Mouse (Mus musculus) spleen, adult 2 months (tissue): ENCODE measurements around the gene Ankrd33. TPM values are rescaled to one million over a fixed set of nuclear protein-coding genes. Genes with fewer than 3 reads are reported as not detected.

Experiments
- DNase-seq, 2 experiments: peaks; one replicate each; pipeline versions ENCODE4 v3.0.0 to v3.0.0-alpha.2; 2012 to 2021; ENCODE audit warnings: low spot score in 2 of 2, low read depth in 1 of 2
- H3K27ac ChIP-seq: fragments of 200-500 bp; 2 replicates; pipeline ENCODE4 v1.5.1; 2012; ENCODE audit warnings: low read length, inconsistent platforms; ENCODE audit not compliant: insufficient read depth
- H3K27me3 ChIP-seq: fragments of 200-500 bp; 2 replicates; pipeline ENCODE4 v1.6.1; 2012; ENCODE audit warnings: mild to moderate bottlenecking, moderate library complexity, low read length, inconsistent platforms; ENCODE audit not compliant: control insufficient read depth, insufficient read depth
- H3K36me3 ChIP-seq: fragments of 200-500 bp; 2 replicates; pipeline ENCODE4 v1.6.1; 2012; ENCODE audit warnings: mild to moderate bottlenecking, low read length, inconsistent platforms; ENCODE audit not compliant: control insufficient read depth, insufficient read depth
- H3K4me1 ChIP-seq: fragments of 200-500 bp; 2 replicates; pipeline ENCODE4 v1.6.1; 2011; ENCODE audit warnings: inconsistent platforms; ENCODE audit not compliant: control insufficient read depth, insufficient read depth, insufficient read length
- H3K4me3 ChIP-seq: fragments of 200-500 bp; 2 replicates; pipeline ENCODE4 v1.5.1; 2011; ENCODE audit warnings: mild to moderate bottlenecking, inconsistent platforms; ENCODE audit not compliant: insufficient read depth, insufficient read length; ENCODE audit errors: extremely low read depth
- CTCF ChIP-seq: fragments of 200-500 bp; IDR thresholded peaks from 2 replicates; pipeline ENCODE4 v1.5.1; 2011; ENCODE audit warnings: mild to moderate bottlenecking, inconsistent platforms; ENCODE audit not compliant: insufficient read depth, insufficient read length, insufficient replicate concordance; ENCODE audit errors: extremely low read depth
- POLR2A ChIP-seq: fragments of 200-500 bp; IDR thresholded peaks from 2 replicates; pipeline ENCODE4 v1.6.1; 2011; ENCODE audit warnings: low read depth, low read length, inconsistent platforms
- WGBS: fragments of 180-500 bp; shearing (Covaris S2); methylation state at CpG from one replicate; pipeline ENCODE4 v1.1.7; 2018; 5-methylcytosine and 5-hydroxymethylcytosine counted together
- polyA plus RNA-seq: library from polyadenylated mRNA; depleted of rRNA; stranded (reverse); fragments of >200 nt; gene quantifications from 2 replicates; pipeline ENCODE4 v1.2.3, GENCODE M21; 2012

Gene Ankrd33
- polyA plus RNA-seq, 1 experiment, result not detected

DNA sequence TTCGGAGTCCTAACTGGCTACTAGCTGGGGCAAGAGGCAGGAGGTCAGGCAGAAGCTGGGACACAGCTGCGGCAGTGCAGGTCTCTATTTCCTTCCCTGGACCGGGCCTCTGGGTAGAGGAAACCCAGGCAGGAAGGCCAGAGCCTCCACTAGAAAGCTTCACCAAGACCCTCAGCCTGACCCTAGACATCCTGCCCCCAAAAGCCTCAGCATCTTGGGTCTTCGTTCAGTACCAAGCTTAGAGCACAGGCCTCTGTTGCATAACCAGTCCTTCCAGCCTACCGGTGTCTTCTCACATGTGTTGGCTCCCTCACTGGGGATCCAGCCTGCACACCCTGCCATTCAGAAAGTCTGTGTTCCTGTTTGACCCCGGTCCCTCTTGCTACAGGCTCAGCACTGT lies 17.2 kb downstream of the Ankrd33 start:
- no peaks in the 10 kb centered on the region for H3K36me3 ChIP-seq
- peaks cover 11% of the 10 kb centered on the region; the same call in 1 of the 2 replicates for H3K4me1 ChIP-seq
- no peak overlapping the region for H3K4me3 ChIP-seq
- peak overlapping the region; percentile 11; the same call in 1 of the 2 replicates for H3K27ac ChIP-seq
- DNase-seq, result no peak
- H3K27me3 ChIP-seq, result peaks cover 7% of the 10 kb centered on the region
- TF ChIP-seq POLR2A (no peak), CTCF (no peak)
- WGBS, result 49% methylated on average over 6 of the region's 6 CpGs

DNA sequence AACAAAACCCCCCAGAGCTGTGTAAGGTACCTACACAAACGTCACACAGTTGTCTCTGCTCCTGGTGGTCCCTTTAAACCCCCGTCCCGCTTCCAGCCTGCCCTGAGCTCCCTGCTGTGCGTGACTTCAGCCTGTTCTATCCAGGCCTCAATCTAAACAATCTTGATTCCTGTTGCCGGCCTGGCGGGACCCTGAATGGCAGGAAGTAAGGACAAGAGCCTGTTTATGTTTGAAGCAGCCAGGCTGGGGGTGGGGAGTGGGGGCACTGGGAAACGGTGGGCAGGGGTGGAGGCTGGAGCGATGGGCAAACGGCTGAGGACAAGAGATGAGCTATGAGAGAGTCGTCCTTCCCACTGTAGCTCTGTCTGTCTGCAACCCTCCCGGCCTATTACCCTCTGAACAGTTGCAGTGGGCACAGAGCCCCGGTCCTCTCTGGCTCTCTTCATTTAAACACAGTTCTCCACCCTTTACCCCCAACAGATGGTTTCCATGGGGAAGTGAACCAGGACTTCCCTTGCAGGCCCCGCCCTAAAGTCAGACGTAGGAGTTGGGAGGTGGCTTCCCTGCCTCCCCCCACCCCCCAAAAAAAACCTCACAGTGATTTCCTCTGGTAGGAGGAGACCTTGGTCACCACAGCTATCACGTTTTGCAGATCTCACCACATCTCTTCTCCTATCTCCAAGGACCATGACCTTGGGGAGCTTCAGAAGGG lies 18.6 kb downstream of the Ankrd33 start:
- DNase-seq, result no peak
- peak overlapping the region; percentile 28; the same call in 1 of the 2 replicates for H3K27ac ChIP-seq
- TF ChIP-seq POLR2A (no peak), CTCF (no peak)
- H3K36me3 ChIP-seq, result no peaks in the 10 kb centered on the region
- 40% methylated on average over 15 of the region's 15 CpGs for WGBS
- H3K4me3 ChIP-seq, result peak overlapping the region; percentile 38; the same call in 1 of the 2 replicates
- peaks cover 2% of the 10 kb centered on the region; the same call in 1 of the 2 replicates for H3K27me3 ChIP-seq
- H3K4me1 ChIP-seq, result peaks cover 12% of the 10 kb centered on the region; the same call in 1 of the 2 replicates

- 56% methylated on average over 8 of the region's 8 CpGs for WGBS
- H3K27ac ChIP-seq, result no peak overlapping the region; the same call in 1 of the 2 replicates
- no peak overlapping the region; the same call in 1 of the 2 replicates for H3K4me3 ChIP-seq
- peaks cover 16% of the 10 kb centered on the region; the same call in 1 of the 2 replicates for H3K4me1 ChIP-seq
- no peaks in the 10 kb centered on the region for H3K36me3 ChIP-seq
- no peak for DNase-seq
- TF ChIP-seq CTCF (no peak), POLR2A (no peak)
- H3K27me3 ChIP-seq, result no peaks in the 10 kb centered on the region
Measured at GRCm38 (mm10) chr15:101135405-101135804, 19.9 kb downstream of the Ankrd33 start.

GRCm38 (mm10) chr15:101137455-101137854 lies 21.9 kb downstream of the Ankrd33 start:
- no peak for DNase-seq
- no peak overlapping the region for H3K4me3 ChIP-seq
- peaks cover 16% of the 10 kb centered on the region; the same call in 1 of the 2 replicates for H3K4me1 ChIP-seq
- H3K27ac ChIP-seq, result no peak overlapping the region
- 93% methylated on average over 11 of the region's 11 CpGs for WGBS
- H3K36me3 ChIP-seq, result no peaks in the 10 kb centered on the region
- TF ChIP-seq POLR2A, result no peak
- H3K27me3 ChIP-seq, result no peaks in the 10 kb centered on the region

DNA sequence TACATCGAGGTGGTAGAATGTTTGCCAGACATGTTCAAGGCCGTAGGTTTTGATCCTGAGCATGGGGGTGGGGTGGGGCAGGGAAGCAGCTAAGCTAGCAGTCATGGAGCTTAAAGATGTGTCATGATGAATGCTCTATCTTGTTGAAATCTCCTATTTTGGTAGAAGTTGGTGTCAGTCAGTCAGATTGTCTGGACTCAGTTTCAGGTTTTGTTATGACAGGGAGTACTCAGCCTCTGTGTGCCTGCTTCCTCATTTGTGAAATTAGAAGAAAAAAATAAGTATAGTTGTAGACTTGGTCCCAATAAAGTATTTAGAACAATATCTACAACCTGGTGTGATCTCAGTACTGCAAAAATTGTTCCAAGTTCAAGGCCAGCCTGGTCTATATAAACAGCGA lies 23.1 kb downstream of the Ankrd33 start:
- TF ChIP-seq POLR2A (no peak), CTCF (no peak)
- no peak overlapping the region for H3K4me3 ChIP-seq
- H3K27ac ChIP-seq, result no peak overlapping the region
- H3K27me3 ChIP-seq, result no peaks in the 10 kb centered on the region
- H3K36me3 ChIP-seq, result no peaks in the 10 kb centered on the region
- H3K4me1 ChIP-seq, result peaks cover 13% of the 10 kb centered on the region; the same call in 1 of the 2 replicates
- DNase-seq, result no peak
- WGBS, result 74% methylated on average over 3 of the region's 3 CpGs

- Histone ChIP-seq H3K4me3 (no peak overlapping the region), H3K36me3 (no peaks in the 10 kb centered on the region), H3K27me3 (no peaks in the 10 kb centered on the region), H3K27ac (no peak overlapping the region), H3K4me1 (peaks cover 7% of the 10 kb centered on the region; the same call in 1 of the 2 replicates)
- WGBS, result 60% methylated on average over 12 of the region's 12 CpGs
- TF ChIP-seq CTCF (no peak), POLR2A (no peak)
- DNase-seq, result no peak
Measured at GRCm38 (mm10) chr15:101139885-101140284, 24.3 kb downstream of the Ankrd33 start.

GRCm38 (mm10) chr15:101140587-101140986 lies 25.0 kb downstream of the Ankrd33 start:
- DNase-seq, result no peak
- TF ChIP-seq CTCF (no peak), POLR2A (no peak)
- 67% methylated on average over 6 of the region's 6 CpGs for WGBS
- Histone ChIP-seq H3K36me3 (no peaks in the 10 kb centered on the region), H3K4me1 (peaks cover 7% of the 10 kb centered on the region; the same call in 1 of the 2 replicates), H3K27ac (no peak overlapping the region), H3K4me3 (no peak overlapping the region), H3K27me3 (no peaks in the 10 kb centered on the region)
